Mouse (Mus musculus) olfactory bulb, adult 2 months (tissue): ENCODE results near the gene Fam83f.

Experiments used
- CTCF ChIP-seq: fragments of 200-500 bp; IDR thresholded peaks from 2 replicates; pipeline ENCODE4 v1.5.1; 2012; ENCODE audit warnings: low read depth, mild to moderate bottlenecking, low read length, moderate library complexity; ENCODE audit not compliant: insufficient read depth
- POLR2A ChIP-seq: fragments of 200-500 bp; IDR thresholded peaks from 2 replicates; pipeline ENCODE4 v1.6.1; 2012; ENCODE audit warnings: mild to moderate bottlenecking, low read depth, low read length, moderate library complexity; ENCODE audit not compliant: insufficient read depth

DNA sequence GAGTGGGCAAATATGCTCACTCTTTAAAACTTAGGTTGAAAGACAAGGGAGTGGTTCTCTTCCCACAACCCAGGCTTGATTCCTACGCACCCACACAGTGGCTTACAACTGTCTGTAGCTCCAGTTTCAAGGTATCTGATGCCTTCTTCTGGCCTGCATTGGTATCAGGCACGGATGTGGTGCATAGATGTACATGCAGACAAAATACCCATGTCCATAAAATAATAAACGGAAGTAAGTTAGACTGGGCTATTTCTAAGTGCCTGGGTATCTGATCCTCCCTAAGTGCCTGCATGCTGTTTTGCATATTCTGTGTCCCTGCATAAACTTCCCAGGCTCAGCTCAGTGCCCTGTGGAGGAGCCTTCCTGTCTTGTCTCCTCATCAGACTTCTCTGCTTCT is 59.9 kb downstream of the Fam83f start:
- TF ChIP-seq CTCF, result no peak
- no peak for TF ChIP-seq POLR2A
